Mouse (Mus musculus): Measurements from ENCODE around the gene Gm10378.
"Not testable (repeated sequence)": the region's sequence is repeated elsewhere in the genome, so short reads cannot be mapped to it uniquely, and the experiment has no call there.

The Gm10378 gene

DNA sequence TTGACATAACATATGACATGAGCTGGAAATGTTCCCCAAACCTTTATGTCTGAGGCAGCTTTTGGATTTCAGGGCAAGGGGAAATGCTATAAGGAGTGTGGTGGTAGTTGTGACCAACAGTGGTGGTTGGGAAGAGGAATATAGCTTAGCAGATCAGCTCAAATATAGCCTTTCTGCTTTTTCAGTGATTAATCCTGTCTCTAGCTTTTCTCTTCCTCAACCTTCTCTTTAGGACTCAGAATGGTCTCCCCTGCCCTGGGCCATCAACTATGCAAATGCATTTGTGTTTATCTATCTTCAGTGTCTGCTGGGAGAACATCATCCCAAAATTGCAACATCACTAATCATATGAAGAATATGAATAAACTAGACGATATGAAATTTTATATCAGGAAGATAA lies at the start of gene Gm10378:
Gm10378 (plus strand) TSS at position 301 of the 400 bp plus-strand sequence.
- DNase-seq (ENCODE audit: low spot score in 2 of 2), result not testable (repeated sequence)

DNA sequence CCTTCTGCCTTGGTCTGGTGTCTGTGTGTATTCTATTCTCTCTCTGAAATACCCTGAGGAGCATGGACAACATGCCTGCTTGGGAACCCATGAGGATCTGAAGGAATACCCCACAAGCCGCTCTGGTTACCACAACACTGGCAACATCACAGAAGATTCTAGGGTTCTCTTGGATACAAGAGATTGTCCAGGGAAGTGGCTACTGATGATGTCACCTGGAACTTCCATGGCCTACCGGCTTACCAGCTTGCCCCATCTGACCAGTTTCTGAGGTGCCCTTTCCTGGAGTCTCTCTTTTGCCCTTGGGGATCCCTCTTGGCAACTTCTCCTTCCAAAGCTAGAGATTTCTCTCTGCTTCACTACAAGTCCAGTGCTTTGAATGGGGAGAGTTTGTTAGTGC lies 13.9 kb upstream of the Gm10378 start, which contains the start of gene Gm3633:
Gm3633 (minus strand) TSS at position 101 of the 400 bp plus-strand sequence.
- DNase-seq (ENCODE audit: low spot score in 2 of 2), result not testable (repeated sequence)
